9 mouse cellular contexts compared by ENCODE assay signal in genomic region chr2:154570666-154571065, GRCm38 (mm10). TPM values are rescaled to one million over a fixed set of nuclear protein-coding genes. Genes with fewer than 3 reads are reported as not detected.
DNase-seq lines count a peak whose midpoint lies in the region; ATAC-seq and TF ChIP-seq lines count a peak whose summit lies in the region.
"Had no signal": no experiment of that assay in that cellular context is flagged by ENCODE, and none has a peak within 500 bp of the region (broad histone marks: within the 10 kb centered on the region; RNA-seq: fewer than 3 reads in every experiment).

No protein-coding gene starts in this region.

- WGBS in kidney, postnatal 0 days, result 63% methylated on average over 4 of the region's 4 CpGs
- WGBS in embryonic facial prominence, embryonic 10.5 days, result 79% methylated on average over 4 of the region's 4 CpGs
- 56% methylated on average over 4 of the region's 4 CpGs for WGBS in intestine, embryonic 15.5 days

- peaks cover 15% of the 10 kb centered on the region for H3K79me2 ChIP-seq in myocyte (ENCODE audit: control insufficient read depth, insufficient read depth)

- ATAC-seq in kidney, postnatal 0 days (replicated peaks; ENCODE audit: low FRiP score, low read depth), result no peak
- no peak for ATAC-seq in intestine, embryonic 15.5 days

- no peak overlapping the region for H3K27ac ChIP-seq in kidney, postnatal 0 days
- no peak overlapping the region; the same call in 1 of the 2 replicates for H3K27ac ChIP-seq in embryonic facial prominence, embryonic 10.5 days (replicated peaks)
- peak overlapping the region; percentile 64 for H3K27ac ChIP-seq in intestine, embryonic 15.5 days

- no peak overlapping the region for H3K4me3 ChIP-seq in kidney, postnatal 0 days (replicated peaks; ENCODE audit: low read depth, low read length)
- H3K4me3 ChIP-seq in embryonic facial prominence, embryonic 10.5 days, result peak overlapping the region; percentile 90
- H3K4me3 ChIP-seq in intestine, embryonic 15.5 days (replicated peaks), result no peak overlapping the region
- peak overlapping the region; percentile 49 for H3K4me3 ChIP-seq in myocyte

- TF ChIP-seq CTCF in kidney, postnatal 0 days (IDR thresholded peaks at IDR 0.05; ENCODE audit: low read depth), result no peak

- TF ChIP-seq POLR2A in myocyte (IDR thresholded peaks at IDR 0.05; ENCODE audit: insufficient read length, low read depth), result no peak

- H3K27me3 ChIP-seq in kidney, postnatal 0 days (ENCODE audit: insufficient read depth, low read length), result no peaks in the 10 kb centered on the region
- no peaks in the 10 kb centered on the region for H3K27me3 ChIP-seq in embryonic facial prominence, embryonic 10.5 days (replicated peaks; ENCODE audit: low read depth, poor library complexity, severe bottlenecking)
- H3K27me3 ChIP-seq in intestine, embryonic 15.5 days (replicated peaks), result no peaks in the 10 kb centered on the region
- no peaks in the 10 kb centered on the region for H3K27me3 ChIP-seq in myocyte (ENCODE audit: control insufficient read depth, insufficient read depth, insufficient read length)

- H3K9ac ChIP-seq in kidney, postnatal 0 days (ENCODE audit: low read depth, low read length), result no peak overlapping the region
- H3K9ac ChIP-seq in intestine, embryonic 15.5 days, result no peak overlapping the region

- H3K9me3 ChIP-seq in kidney, postnatal 0 days (replicated peaks; ENCODE audit: low read length), result no peaks in the 10 kb centered on the region
- no peaks in the 10 kb centered on the region for H3K9me3 ChIP-seq in embryonic facial prominence, embryonic 10.5 days
- H3K9me3 ChIP-seq in intestine, embryonic 15.5 days, result no peaks in the 10 kb centered on the region

- no peaks in the 10 kb centered on the region for H3K36me3 ChIP-seq in kidney, postnatal 0 days (ENCODE audit: insufficient read depth, low read length)
- no peaks in the 10 kb centered on the region for H3K36me3 ChIP-seq in embryonic facial prominence, embryonic 10.5 days (replicated peaks)
- H3K36me3 ChIP-seq in intestine, embryonic 15.5 days, result no peaks in the 10 kb centered on the region
- H3K36me3 ChIP-seq in myocyte (ENCODE audit: control insufficient read depth, insufficient read depth), result no peaks in the 10 kb centered on the region

- no peak for DNase-seq in kidney, postnatal 0 days (ENCODE audit: low spot score)
- DNase-seq in kidney, postnatal 25 days, result no peak
- no peak for DNase-seq in embryonic facial prominence, embryonic 10.5 days (ENCODE audit: low spot score)
- DNase-seq in T-cell, adult 2 months (ENCODE audit: low spot score), result no peak
- DNase-seq in layer of hippocampus, postnatal 25 days (ENCODE audit: extremely low spot score in 1 of 2, low spot score in 1 of 2), result no peak
- DNase-seq in spleen, adult 12 weeks (ENCODE audit: low spot score), result no peak
- DNase-seq: adrenal gland, postnatal 10 days had no signal

- H3K4me2 ChIP-seq in kidney, postnatal 0 days (ENCODE audit: low read length), result peak overlapping the region; percentile 91
- H3K4me2 ChIP-seq in intestine, embryonic 15.5 days (replicated peaks), result peak overlapping the region; percentile 63
- H3K4me2 ChIP-seq in myocyte (ENCODE audit: low read depth), result peak overlapping the region; percentile 99

- H3ac ChIP-seq in myocyte (ENCODE audit: control insufficient read depth, insufficient read length), result no peak overlapping the region

- H3K4me1 ChIP-seq in kidney, postnatal 0 days (replicated peaks; ENCODE audit: insufficient read depth, low read length), result peaks cover 17% of the 10 kb centered on the region
- peaks cover 48% of the 10 kb centered on the region for H3K4me1 ChIP-seq in embryonic facial prominence, embryonic 10.5 days
- H3K4me1 ChIP-seq in intestine, embryonic 15.5 days (replicated peaks), result peaks cover 39% of the 10 kb centered on the region

TF ChIP-seq in myocyte, 11 proteins besides CTCF, POLR2A, EP300 and RAD21:
- TF ChIP-seq MYOD1 (IDR thresholded peaks at IDR 0.05; ENCODE audit: control insufficient read depth in 1 of 3, insufficient read length in 2 of 3, low read depth in 2 of 3), result no peak
- no peak for TF ChIP-seq MAX (IDR thresholded peaks at IDR 0.05; ENCODE audit: low read depth)
- no peak for TF ChIP-seq REST (IDR thresholded peaks at IDR 0.05; ENCODE audit: insufficient read depth, insufficient read length)
- no peak for TF ChIP-seq USF1 (IDR thresholded peaks at IDR 0.05; ENCODE audit: low read depth)
- TF ChIP-seq MYOG (IDR thresholded peaks at IDR 0.05; ENCODE audit: control insufficient read depth in 1 of 3, insufficient read depth in 1 of 3, insufficient read length in 2 of 3, low read depth in 2 of 3), result no peak
- no peak for TF ChIP-seq E2F4 (IDR thresholded peaks at IDR 0.05; ENCODE audit: insufficient read depth)
- TF ChIP-seq POLR2AphosphoS2 (IDR thresholded peaks at IDR 0.05; ENCODE audit: insufficient read length, low read depth), result no peak
- TF ChIP-seq TCF12 (IDR thresholded peaks at IDR 0.05; ENCODE audit: insufficient read depth, poor library complexity, severe bottlenecking), result no peak
- TF ChIP-seq SRF (IDR thresholded peaks at IDR 0.05; ENCODE audit: control insufficient read depth, insufficient read length, low read depth), result no peak
- no peak for TF ChIP-seq CEBPB (IDR thresholded peaks at IDR 0.05; ENCODE audit: insufficient read depth, poor library complexity, severe bottlenecking)
- TF ChIP-seq TCF3 (IDR thresholded peaks at IDR 0.05; ENCODE audit: insufficient read length, low read depth), result no peak

RNA-seq across cellular contexts. Expression of gene E2f1, which starts 1.0 kb away (rescaled TPM):
- 9.5 and 9.6 TPM in 2 replicates for polyA plus RNA-seq in kidney, postnatal 0 days (2015; fragmentation: Nextera tagmentation; extraction: Ambion mirVana)
- 25.2 and 26.0 TPM in 2 replicates for polyA plus RNA-seq in embryonic facial prominence, embryonic 10.5 days (2016; fragmentation: Nextera tagmentation; extraction: Ambion mirVana)
- 16.7 and 18.7 TPM in 2 replicates for polyA plus RNA-seq in intestine, embryonic 15.5 days (2015; fragmentation: Nextera tagmentation; extraction: Ambion mirVana)
- 11.0 TPM for polyA plus RNA-seq in myocyte (2012; fragmentation: generic; extraction: Trizol)
- total RNA-seq in layer of hippocampus, postnatal 25 days (2021), result 1 to 10 TPM; 5.8 to 5.9 TPM

RNA-seq across cellular contexts. Expression of gene Necab3, which starts 12.0 kb away (rescaled TPM):
- 0.58 and 0.97 TPM in 2 replicates for polyA plus RNA-seq in kidney, postnatal 0 days (2015; fragmentation: Nextera tagmentation; extraction: Ambion mirVana)
- 3.2 and 3.6 TPM in 2 replicates for polyA plus RNA-seq in embryonic facial prominence, embryonic 10.5 days (2016; fragmentation: Nextera tagmentation; extraction: Ambion mirVana)
- 1.2 TPM in 2 replicates for polyA plus RNA-seq in intestine, embryonic 15.5 days (2015; fragmentation: Nextera tagmentation; extraction: Ambion mirVana)
- polyA plus RNA-seq in myocyte (2012; fragmentation: generic; extraction: Trizol), result 0.12 TPM
- total RNA-seq in layer of hippocampus, postnatal 25 days (2021), result 10 to 100 TPM; 27.4 to 29.8 TPM

RNA-seq across cellular contexts. Expression of gene Actl10, which starts 19.1 kb away (rescaled TPM):
- 0.09 TPM in 1 of 2 replicates, not detected in the other for polyA plus RNA-seq in kidney, postnatal 0 days (2015; fragmentation: Nextera tagmentation; extraction: Ambion mirVana)
- polyA plus RNA-seq in embryonic facial prominence, embryonic 10.5 days (2016; fragmentation: Nextera tagmentation; extraction: Ambion mirVana), result 0.19 and 0.33 TPM in 2 replicates
- polyA plus RNA-seq in intestine, embryonic 15.5 days (2015; fragmentation: Nextera tagmentation; extraction: Ambion mirVana), result 0.15 TPM in 1 of 2 replicates, not detected in the other
- 0.17 TPM for polyA plus RNA-seq in myocyte (2012; fragmentation: generic; extraction: Trizol)
- total RNA-seq in layer of hippocampus, postnatal 25 days (2021), result not detected
- total RNA-seq: adrenal gland, postnatal 10 days had no signal

RNA-seq across cellular contexts. Expression of gene 1700003F12Rik, which starts 23.8 kb away (rescaled TPM):
- 0.80 and 1.1 TPM in 2 replicates for polyA plus RNA-seq in kidney, postnatal 0 days (2015; fragmentation: Nextera tagmentation; extraction: Ambion mirVana)
- 1.3 and 2.9 TPM in 2 replicates for polyA plus RNA-seq in embryonic facial prominence, embryonic 10.5 days (2016; fragmentation: Nextera tagmentation; extraction: Ambion mirVana)
- polyA plus RNA-seq in intestine, embryonic 15.5 days (2015; fragmentation: Nextera tagmentation; extraction: Ambion mirVana), result 0.52 and 0.57 TPM in 2 replicates
- 22.9 TPM for polyA plus RNA-seq in myocyte (2012; fragmentation: generic; extraction: Trizol)
- under 1 TPM; 0.81 to 0.94 TPM for total RNA-seq in layer of hippocampus, postnatal 25 days (2021)

RNA-seq across cellular contexts. Expression of gene Pxmp4, which starts 32.8 kb away (rescaled TPM):
- polyA plus RNA-seq in kidney, postnatal 0 days (2015; fragmentation: Nextera tagmentation; extraction: Ambion mirVana), result 37.3 and 37.9 TPM in 2 replicates
- polyA plus RNA-seq in embryonic facial prominence, embryonic 10.5 days (2016; fragmentation: Nextera tagmentation; extraction: Ambion mirVana), result 11.6 and 13.8 TPM in 2 replicates
- polyA plus RNA-seq in intestine, embryonic 15.5 days (2015; fragmentation: Nextera tagmentation; extraction: Ambion mirVana), result 28.0 and 32.9 TPM in 2 replicates
- 12.5 TPM for polyA plus RNA-seq in myocyte (2012; fragmentation: generic; extraction: Trizol)
- total RNA-seq in layer of hippocampus, postnatal 25 days (2021), result 10 to 100 TPM; 11.4 to 13.2 TPM

Comparison
In these comparisons a context has a peak if more than half of its experiments do, and no peak if none do; other contexts are left out.
1. H3K4me3 ChIP-seq: peak in embryonic facial prominence, embryonic 10.5 days (single experiment) and myocyte (single experiment); none in kidney, postnatal 0 days (single experiment) and intestine, embryonic 15.5 days (single experiment).
2. Peak in every context shown above with its lines, with median percentiles within 50 percentile points of each other: H3K4me2 ChIP-seq.